Mouse (Mus musculus): ENCODE measurements at regions not wholly inside any gene's neighbourhood (a gene's known extent, or its start where the extent isn't known, plus 50 kb on each side); places are given as distances from the start of the nearest gene placed in this dataset.

DNA sequence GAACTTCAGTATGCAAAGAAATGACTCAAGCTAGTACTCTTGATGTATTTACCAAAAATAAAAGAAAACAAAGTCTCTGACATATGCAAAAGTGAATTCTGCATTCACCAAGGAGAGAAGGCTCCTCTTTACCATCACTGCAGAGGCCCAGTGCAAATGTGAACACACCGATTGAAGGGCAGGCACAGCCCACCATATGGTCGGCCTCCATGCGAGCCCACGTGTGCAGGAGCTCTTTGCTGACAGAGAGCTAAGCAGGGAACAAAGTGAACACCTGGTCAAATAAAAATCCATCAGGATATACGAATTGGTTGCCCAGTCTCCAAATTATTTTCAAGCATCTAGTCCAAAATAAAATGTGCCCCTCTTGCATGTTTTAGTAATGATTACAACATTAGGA, 56.9 kb upstream of the Ppargc1a start:
- TF ChIP-seq ZC3H11A (IDR thresholded peaks at IDR 0.05; ENCODE audit: low read depth, low read length) (no peak), EP300 (IDR thresholded peaks at IDR 0.05; ENCODE audit: low read length) (no peak), MXI1 (IDR thresholded peaks at IDR 0.05; ENCODE audit: low read depth, low read length) (no peak), HCFC1 (IDR thresholded peaks at IDR 0.05; ENCODE audit: low read depth, low read length) (no peak), MAFK (IDR thresholded peaks at IDR 0.05; ENCODE audit: insufficient replicate concordance, low read length) (no peak), ZKSCAN1 (IDR thresholded peaks at IDR 0.05; ENCODE audit: borderline replicate concordance, low read depth, low read length) (no peak), CHD2 (IDR thresholded peaks at IDR 0.05; ENCODE audit: low read length) (no peak), CTCF (conservative IDR thresholded peaks at IDR 0.05 in 1 of 2, IDR thresholded peaks at IDR 0.05 in 1 of 2; ENCODE audit: low read depth in 2 of 2, low read length in 2 of 2) (no peak), POLR2A (IDR thresholded peaks at IDR 0.05; ENCODE audit: low read depth, low read length) (no peak), TCF12 (IDR thresholded peaks at IDR 0.05; ENCODE audit: low read depth, low read length) (no peak), ZNF384 (IDR thresholded peaks at IDR 0.05; ENCODE audit: low read depth, low read length) (no peak), JUN (IDR thresholded peaks at IDR 0.05; ENCODE audit: insufficient read depth, low read depth, low read length) (no peak)
